Mouse (Mus musculus): ENCODE results near the gene Zfp410. TPM values are rescaled to one million over a fixed set of nuclear protein-coding genes. Genes with fewer than 3 reads are reported as not detected.

Zfp410 gene
- total RNA-seq, 2 experiments from 2014 or later: 35.4 to 35.8 TPM

Other genes with a start within 250 kb of the Zfp410 start
- 1 to 10 TPM; 5.1 to 5.3 TPM for gene Acot5, start 247.5 kb upstream of the Zfp410 start, total RNA-seq (2021)
- 1 to 10 TPM; 3.1 to 3.2 TPM for gene Acot6, start 216.2 kb upstream of the Zfp410 start, total RNA-seq (2021)
- gene Dnal1, start 202.5 kb upstream of the Zfp410 start, total RNA-seq (2021): 100 to 1,000 TPM; 102 to 106 TPM
- gene Pnma1, start 168.4 kb upstream of the Zfp410 start, total RNA-seq (2021): 1 to 10 TPM; 5.8 to 6.8 TPM
- gene Elmsan1, start 98.0 kb upstream of the Zfp410 start, total RNA-seq (2021): 10 to 100 TPM; 12.6 to 18.6 TPM
- gene Ptgr2, start 31.6 kb upstream of the Zfp410 start, total RNA-seq (2021): 10 to 100 TPM; 32.3 to 35.2 TPM
- 10 to 100 TPM; 22.7 to 23.8 TPM for gene Coq6, start 44.8 kb downstream of the Zfp410 start, total RNA-seq (2021)
- 10 to 100 TPM; 11.8 to 12.4 TPM for gene Fam161b, start 45.0 kb downstream of the Zfp410 start, total RNA-seq (2021)
- 10 to 100 TPM; 21.6 to 23.6 TPM for gene Entpd5, start 92.2 kb downstream of the Zfp410 start, total RNA-seq (2021)
- 1 to 10 TPM; 6.8 to 8.3 TPM for gene Bbof1, start 92.2 kb downstream of the Zfp410 start, total RNA-seq (2021)
- gene Rnf113a2, start 100.3 kb downstream of the Zfp410 start, total RNA-seq (2021): 10 to 100 TPM; 10.8 to 13.7 TPM
- gene Aldh6a1, start 134.2 kb downstream of the Zfp410 start, total RNA-seq (2021): 10 to 100 TPM; 35.3 to 39.5 TPM
- 10 to 100 TPM; 18.9 to 20.3 TPM for gene Lin52, start 134.6 kb downstream of the Zfp410 start, total RNA-seq (2021)

Data from left cerebral cortex, postnatal 14 days (tissue).